Mouse (Mus musculus): ENCODE data around the gene Aco2. TPM values are rescaled to one million over a fixed set of nuclear protein-coding genes. Genes with fewer than 3 reads are reported as not detected.

Gene Aco2
- polyA plus RNA-seq, 1 experiment from 2014 or later, result 287 TPM

GRCm38 (mm10) chr15:81835007-81835880, 36.9 kb upstream of the Aco2 start:
- Histone ChIP-seq H3K9ac (no peak overlapping the region), H3K27ac (replicated peaks) (no peak overlapping the region), H3K4me3 (no peak overlapping the region), H3K4me1 (replicated peaks) (peaks cover 21% of the 10 kb centered on the region), H3K4me2 (no peak overlapping the region), H3K36me3 (no peaks in the 10 kb centered on the region), H3K27me3 (0 out of 2 replicates have a peak, but pooled peaks cover 4% of the 10 kb centered on the region), H3K9me3 (no peaks in the 10 kb centered on the region)
- ATAC-seq (ENCODE audit: low FRiP score, low read depth), result no peak
- 65% methylated on average over 10 of the region's 10 CpGs for WGBS

- no peaks in the 10 kb centered on the region for H3K9me3 ChIP-seq
- 4% methylated on average over 32 of the region's 33 CpGs for WGBS
- H3K4me1 ChIP-seq (replicated peaks), result peaks cover 18% of the 10 kb centered on the region
- H3K27ac ChIP-seq (replicated peaks), result no peak overlapping the region
- H3K36me3 ChIP-seq, result no peaks in the 10 kb centered on the region
- peak overlapping the region; percentile 49 for H3K4me2 ChIP-seq
- H3K27me3 ChIP-seq, result 0 out of 2 replicates have a peak, but pooled peaks cover 4% of the 10 kb centered on the region
- peak overlapping the region; percentile 22 for H3K4me3 ChIP-seq
- H3K9ac ChIP-seq, result no peak overlapping the region
- peak; percentile 45; the same call in 1 of the 2 replicates for ATAC-seq (ENCODE audit: low FRiP score, low read depth)
Measured at GRCm38 (mm10) chr15:81836124-81836821, 35.8 kb upstream of the Aco2 start.

- H3K4me3 ChIP-seq, result no peak overlapping the region
- 64% methylated on average over 7 of the region's 7 CpGs for WGBS
- H3K9me3 ChIP-seq, result no peaks in the 10 kb centered on the region
- H3K27me3 ChIP-seq, result 0 out of 2 replicates have a peak, but pooled peaks cover 4% of the 10 kb centered on the region
- no peaks in the 10 kb centered on the region for H3K36me3 ChIP-seq
- ATAC-seq (ENCODE audit: low FRiP score, low read depth), result no peak
- H3K4me2 ChIP-seq, result no peak overlapping the region
- H3K27ac ChIP-seq (replicated peaks), result no peak overlapping the region
- peaks cover 13% of the 10 kb centered on the region for H3K4me1 ChIP-seq (replicated peaks)
- H3K9ac ChIP-seq, result no peak overlapping the region
Measured at GRCm38 (mm10) chr15:81836966-81837920, 34.9 kb upstream of the Aco2 start.

GRCm38 (mm10) chr15:81838554-81839235, 33.4 kb upstream of the Aco2 start:
- ATAC-seq (ENCODE audit: low FRiP score, low read depth), result no peak
- no peaks in the 10 kb centered on the region for H3K36me3 ChIP-seq
- H3K4me1 ChIP-seq (replicated peaks), result peaks cover 13% of the 10 kb centered on the region
- no peaks in the 10 kb centered on the region for H3K9me3 ChIP-seq
- 60% methylated on average over 14 of the region's 14 CpGs for WGBS
- peak overlapping the region; percentile 39; the same call in 1 of the 2 replicates for H3K27ac ChIP-seq (replicated peaks)
- H3K4me2 ChIP-seq, result no peak overlapping the region
- H3K27me3 ChIP-seq, result 0 out of 2 replicates have a peak, but pooled peaks cover 4% of the 10 kb centered on the region
- H3K4me3 ChIP-seq, result no peak overlapping the region
- H3K9ac ChIP-seq, result no peak overlapping the region

- 0 out of 2 replicates have a peak, but pooled peaks cover 4% of the 10 kb centered on the region for H3K27me3 ChIP-seq
- no peak overlapping the region for H3K4me2 ChIP-seq
- whole genome bisulfite sequencing, result 58% methylated on average over 5 of the region's 5 CpGs
- peaks cover 13% of the 10 kb centered on the region for H3K4me1 ChIP-seq (replicated peaks)
- H3K4me3 ChIP-seq, result no peak overlapping the region
- H3K9ac ChIP-seq, result no peak overlapping the region
- H3K27ac ChIP-seq (replicated peaks), result peak overlapping the region; percentile 21
- no peaks in the 10 kb centered on the region for H3K9me3 ChIP-seq
- ATAC-seq (ENCODE audit: low FRiP score, low read depth), result peak; percentile 83
- no peaks in the 10 kb centered on the region for H3K36me3 ChIP-seq
Measured at GRCm38 (mm10) chr15:81839634-81840033, 32.5 kb upstream of the Aco2 start.

- Histone ChIP-seq H3K4me1 (replicated peaks) (peaks cover 13% of the 10 kb centered on the region), H3K36me3 (no peaks in the 10 kb centered on the region), H3K27me3 (0 out of 2 replicates have a peak, but pooled peaks cover 4% of the 10 kb centered on the region), H3K27ac (replicated peaks) (no peak overlapping the region), H3K4me3 (no peak overlapping the region), H3K9me3 (no peaks in the 10 kb centered on the region), H3K4me2 (no peak overlapping the region), H3K9ac (no peak overlapping the region)
- 94% methylated on average over 7 of the region's 7 CpGs for WGBS
- ATAC-seq (ENCODE audit: low FRiP score, low read depth), result no peak
Measured at GRCm38 (mm10) chr15:81840306-81840705, 31.8 kb upstream of the Aco2 start.

GRCm38 (mm10) chr15:81842275-81842674, 29.8 kb upstream of the Aco2 start:
- no peaks in the 10 kb centered on the region for H3K36me3 ChIP-seq
- no peaks in the 10 kb centered on the region for H3K9me3 ChIP-seq
- H3K27ac ChIP-seq (replicated peaks), result no peak overlapping the region
- H3K27me3 ChIP-seq, result no peaks in the 10 kb centered on the region
- no peak overlapping the region for H3K9ac ChIP-seq
- no peak overlapping the region for H3K4me2 ChIP-seq
- no peak for ATAC-seq (ENCODE audit: low FRiP score, low read depth)
- H3K4me1 ChIP-seq (replicated peaks), result 0 out of 2 replicates have a peak, but pooled peaks cover 3% of the 10 kb centered on the region
- H3K4me3 ChIP-seq, result no peak overlapping the region
- 92% methylated on average over 7 of the region's 7 CpGs for WGBS

- no peak for ATAC-seq (ENCODE audit: low FRiP score, low read depth)
- WGBS, result 66% methylated on average over 5 of the region's 5 CpGs
- Histone ChIP-seq H3K9ac (no peak overlapping the region), H3K27ac (replicated peaks) (no peak overlapping the region), H3K4me3 (no peak overlapping the region), H3K4me1 (replicated peaks) (no peaks in the 10 kb centered on the region), H3K27me3 (no peaks in the 10 kb centered on the region), H3K4me2 (no peak overlapping the region), H3K9me3 (no peaks in the 10 kb centered on the region), H3K36me3 (peaks cover 18% of the 10 kb centered on the region)
Measured at GRCm38 (mm10) chr15:81845033-81845625, 27.0 kb upstream of the Aco2 start.

GRCm38 (mm10) chr15:81845724-81846123, 26.4 kb upstream of the Aco2 start:
- Histone ChIP-seq H3K9me3 (no peaks in the 10 kb centered on the region), H3K4me2 (no peak overlapping the region), H3K36me3 (peaks cover 24% of the 10 kb centered on the region), H3K27ac (replicated peaks) (no peak overlapping the region), H3K4me1 (replicated peaks) (no peaks in the 10 kb centered on the region), H3K4me3 (no peak overlapping the region), H3K27me3 (no peaks in the 10 kb centered on the region), H3K9ac (no peak overlapping the region)
- WGBS, result 51% methylated on average over 4 of the region's 4 CpGs
- no peak for ATAC-seq (ENCODE audit: low FRiP score, low read depth)

- Histone ChIP-seq H3K27me3 (no peaks in the 10 kb centered on the region), H3K36me3 (peaks cover 34% of the 10 kb centered on the region), H3K4me3 (no peak overlapping the region), H3K27ac (replicated peaks) (no peak overlapping the region), H3K4me2 (no peak overlapping the region), H3K9me3 (no peaks in the 10 kb centered on the region), H3K9ac (no peak overlapping the region), H3K4me1 (replicated peaks) (no peaks in the 10 kb centered on the region)
- no peak for ATAC-seq (ENCODE audit: low FRiP score, low read depth)
- 88% methylated on average over 9 of the region's 9 CpGs for WGBS
Measured at GRCm38 (mm10) chr15:81846755-81847154, 25.4 kb upstream of the Aco2 start.

- no peaks in the 10 kb centered on the region for H3K4me1 ChIP-seq (replicated peaks)
- peaks cover 36% of the 10 kb centered on the region for H3K36me3 ChIP-seq
- no peak for ATAC-seq (ENCODE audit: low FRiP score, low read depth)
- no peaks in the 10 kb centered on the region for H3K9me3 ChIP-seq
- no peak overlapping the region for H3K9ac ChIP-seq
- H3K4me2 ChIP-seq, result no peak overlapping the region
- H3K27ac ChIP-seq (replicated peaks), result no peak overlapping the region
- no peaks in the 10 kb centered on the region for H3K27me3 ChIP-seq
- WGBS, result 97% methylated on average over 4 of the region's 4 CpGs
- H3K4me3 ChIP-seq, result no peak overlapping the region
Measured at GRCm38 (mm10) chr15:81847161-81847560, 24.9 kb upstream of the Aco2 start.

Data from hindbrain, embryonic 15.5 days (tissue).